Mouse (Mus musculus) embryonic facial prominence, embryonic 15.5 days (tissue): Measurements from ENCODE around the gene Actb. TPM values are rescaled to one million over a fixed set of nuclear protein-coding genes. Genes with fewer than 3 reads are reported as not detected.
A peak's percentile ranks its signal among the peaks of the same experiment; 100 is the strongest.

Experiments used
- ATAC-seq: fragments of 200-750 bp; cut with Nextera tagmentation; 2 replicates; pipeline ENCODE4 v1.8.0; 2017; ENCODE audit warnings: low read depth, moderate TSS enrichment; ENCODE audit not compliant: insufficient number of reproducible peaks, low FRiP score, low TSS enrichment
- H3K27ac ChIP-seq: fragments of 300-500 bp; sonication (generic); replicated peaks from 2 replicates; pipeline ENCODE4 v1.5.1; 2015; ENCODE audit warnings: mild to moderate bottlenecking, inconsistent platforms
- H3K27me3 ChIP-seq: fragments of 300-500 bp; sonication (generic); 2 replicates; pipeline ENCODE4 v1.6.1; 2015; ENCODE audit warnings: inconsistent platforms
- H3K36me3 ChIP-seq: fragments of 300-500 bp; sonication (generic); 2 replicates; pipeline ENCODE4 v1.6.1; 2015; ENCODE audit warnings: mild to moderate bottlenecking, inconsistent platforms
- H3K4me1 ChIP-seq: fragments of 300-500 bp; sonication (generic); 2 replicates; pipeline ENCODE4 v1.6.1; 2015; ENCODE audit warnings: inconsistent platforms
- H3K4me2 ChIP-seq: fragments of 300-500 bp; sonication (generic); replicated peaks from 2 replicates; pipeline ENCODE4 v1.6.1; 2015; ENCODE audit warnings: mild to moderate bottlenecking, inconsistent platforms
- H3K4me3 ChIP-seq: fragments of 300-500 bp; sonication (generic); replicated peaks from 2 replicates; pipeline ENCODE4 v1.5.1; 2015; ENCODE audit warnings: mild to moderate bottlenecking, inconsistent platforms
- H3K9ac ChIP-seq: fragments of 300-500 bp; sonication (generic); 2 replicates; pipeline ENCODE4 v1.6.1; 2015; ENCODE audit warnings: inconsistent platforms
- H3K9me3 ChIP-seq: fragments of 300-500 bp; sonication (generic); replicated peaks from 2 replicates; pipeline ENCODE4 v1.6.1; 2016; ENCODE audit warnings: inconsistent platforms
- WGBS: fragments of 180-500 bp; shearing (Covaris S2); methylation state at CpG from one replicate; pipeline ENCODE4 v1.1.7; 2015; 5-methylcytosine and 5-hydroxymethylcytosine counted together
- polyA plus RNA-seq: library from polyadenylated mRNA; unstranded; fragments of >200 nt; fragmentation: Nextera tagmentation; extraction: Ambion mirVana; gene quantifications from 2 replicates; pipeline ENCODE4 v1.2.1, GENCODE M21; 2015

Actb gene
- polyA plus RNA-seq, 1 experiment from 2014 or later: 13,060 TPM

GRCm38 (mm10) chr5:142932084-142932685 is 25.6 kb upstream of the Actb start:
- Histone ChIP-seq H3K27me3 (no peaks in the 10 kb centered on the region), H3K9ac (no peak overlapping the region), H3K36me3 (no peaks in the 10 kb centered on the region), H3K27ac (0 out of 2 replicates have a peak overlapping the region, but pooled peaks have one; percentile 11), H3K4me3 (no peak overlapping the region), H3K4me1 (peaks cover 32% of the 10 kb centered on the region), H3K4me2 (no peak overlapping the region), H3K9me3 (no peaks in the 10 kb centered on the region)
- 23% methylated on average over 9 of the region's 9 CpGs for WGBS
- ATAC-seq: no peak

GRCm38 (mm10) chr5:142931241-142931745 is 24.7 kb upstream of the Actb start:
- Histone ChIP-seq H3K4me1 (peaks cover 35% of the 10 kb centered on the region), H3K4me2 (no peak overlapping the region), H3K27me3 (no peaks in the 10 kb centered on the region), H3K36me3 (no peaks in the 10 kb centered on the region), H3K4me3 (no peak overlapping the region), H3K27ac (no peak overlapping the region), H3K9ac (no peak overlapping the region), H3K9me3 (no peaks in the 10 kb centered on the region)
- ATAC-seq: no peak
- WGBS: 79% methylated on average over 9 of the region's 9 CpGs

- H3K27me3 ChIP-seq: no peaks in the 10 kb centered on the region
- peak; percentile 31; the same call in 1 of the 2 replicates for ATAC-seq
- peak overlapping the region; percentile 49 for H3K4me3 ChIP-seq
- 8% methylated on average over 4 of the region's 4 CpGs for WGBS
- H3K9ac ChIP-seq: peak overlapping the region; percentile 39
- peak overlapping the region; percentile 77 for H3K4me2 ChIP-seq
- peak overlapping the region; percentile 80 for H3K27ac ChIP-seq
- H3K36me3 ChIP-seq: no peaks in the 10 kb centered on the region
- peaks cover 32% of the 10 kb centered on the region for H3K4me1 ChIP-seq
- H3K9me3 ChIP-seq: no peaks in the 10 kb centered on the region
Measured at GRCm38 (mm10) chr5:142929400-142929752, 22.8 kb upstream of the Actb start.

GRCm38 (mm10) chr5:142928749-142929399 is 22.3 kb upstream of the Actb start:
- Histone ChIP-seq H3K9me3 (no peaks in the 10 kb centered on the region), H3K27ac (peak overlapping the region; percentile 80), H3K4me3 (peak overlapping the region; percentile 49), H3K4me2 (peak overlapping the region; percentile 77), H3K9ac (peak overlapping the region; percentile 39), H3K36me3 (no peaks in the 10 kb centered on the region), H3K4me1 (peaks cover 32% of the 10 kb centered on the region), H3K27me3 (no peaks in the 10 kb centered on the region)
- peak; percentile 63 for ATAC-seq
- WGBS: 3% methylated on average over 35 of the region's 35 CpGs

GRCm38 (mm10) chr5:142927341-142927930 is 20.9 kb upstream of the Actb start:
- Histone ChIP-seq H3K4me3 (no peak overlapping the region), H3K36me3 (no peaks in the 10 kb centered on the region), H3K4me1 (peaks cover 30% of the 10 kb centered on the region), H3K9ac (no peak overlapping the region), H3K9me3 (no peaks in the 10 kb centered on the region), H3K4me2 (no peak overlapping the region), H3K27ac (no peak overlapping the region; the same call in 1 of the 2 replicates), H3K27me3 (no peaks in the 10 kb centered on the region)
- no peak for ATAC-seq
- WGBS: 91% methylated on average over 12 of the region's 12 CpGs

- 39% methylated on average over 3 of the region's 3 CpGs for WGBS
- H3K27ac ChIP-seq: peak overlapping the region; percentile 12; the same call in 1 of the 2 replicates
- no peaks in the 10 kb centered on the region for H3K27me3 ChIP-seq
- H3K36me3 ChIP-seq: no peaks in the 10 kb centered on the region
- no peak overlapping the region for H3K9ac ChIP-seq
- ATAC-seq: no peak
- H3K9me3 ChIP-seq: no peaks in the 10 kb centered on the region
- no peak overlapping the region for H3K4me3 ChIP-seq
- H3K4me2 ChIP-seq: 0 out of 2 replicates have a peak overlapping the region, but pooled peaks have one; percentile 12
- H3K4me1 ChIP-seq: peaks cover 24% of the 10 kb centered on the region
Measured at GRCm38 (mm10) chr5:142926940-142927228, 20.3 kb upstream of the Actb start.

- peaks cover 29% of the 10 kb centered on the region for H3K4me1 ChIP-seq
- ATAC-seq: peak; percentile 62
- no peaks in the 10 kb centered on the region for H3K27me3 ChIP-seq
- no peak overlapping the region for H3K4me3 ChIP-seq
- H3K4me2 ChIP-seq: 0 out of 2 replicates have a peak overlapping the region, but pooled peaks have one; percentile 12
- 0 out of 2 replicates have a peak overlapping the region, but pooled peaks have one; percentile 12 for H3K27ac ChIP-seq
- H3K9me3 ChIP-seq: no peaks in the 10 kb centered on the region
- WGBS: 17% methylated on average over 13 of the region's 13 CpGs
- H3K9ac ChIP-seq: no peak overlapping the region
- H3K36me3 ChIP-seq: no peaks in the 10 kb centered on the region
Measured at GRCm38 (mm10) chr5:142926204-142926939, 19.8 kb upstream of the Actb start.

- no peak overlapping the region for H3K9ac ChIP-seq
- H3K36me3 ChIP-seq: no peaks in the 10 kb centered on the region
- H3K27me3 ChIP-seq: no peaks in the 10 kb centered on the region
- H3K4me1 ChIP-seq: peaks cover 35% of the 10 kb centered on the region
- H3K4me3 ChIP-seq: no peak overlapping the region
- WGBS: 74% methylated on average over 12 of the region's 12 CpGs
- ATAC-seq: no peak
- no peak overlapping the region for H3K4me2 ChIP-seq
- no peak overlapping the region for H3K27ac ChIP-seq
- H3K9me3 ChIP-seq: no peaks in the 10 kb centered on the region
Measured at GRCm38 (mm10) chr5:142924336-142924959, 17.9 kb upstream of the Actb start.

- Histone ChIP-seq H3K27ac (no peak overlapping the region), H3K4me1 (peaks cover 28% of the 10 kb centered on the region), H3K4me2 (no peak overlapping the region), H3K27me3 (no peaks in the 10 kb centered on the region), H3K9ac (no peak overlapping the region), H3K36me3 (no peaks in the 10 kb centered on the region), H3K9me3 (no peaks in the 10 kb centered on the region), H3K4me3 (no peak overlapping the region)
- WGBS: 73% methylated on average over 3 of the region's 3 CpGs
- no peak for ATAC-seq
Measured at GRCm38 (mm10) chr5:142923781-142924180, 17.2 kb upstream of the Actb start.

GRCm38 (mm10) chr5:142922251-142922650 is 15.7 kb upstream of the Actb start:
- H3K9me3 ChIP-seq: no peaks in the 10 kb centered on the region
- ATAC-seq: no peak
- no peaks in the 10 kb centered on the region for H3K36me3 ChIP-seq
- H3K27me3 ChIP-seq: no peaks in the 10 kb centered on the region
- peaks cover 24% of the 10 kb centered on the region for H3K4me1 ChIP-seq
- H3K4me2 ChIP-seq: no peak overlapping the region
- no peak overlapping the region for H3K4me3 ChIP-seq
- WGBS: 71% methylated on average over 5 of the region's 5 CpGs
- no peak overlapping the region for H3K27ac ChIP-seq
- no peak overlapping the region for H3K9ac ChIP-seq

GRCm38 (mm10) chr5:142921074-142921459 is 14.5 kb upstream of the Actb start:
- H3K27me3 ChIP-seq: no peaks in the 10 kb centered on the region
- no peak overlapping the region for H3K9ac ChIP-seq
- ATAC-seq: no peak
- no peak overlapping the region for H3K4me2 ChIP-seq
- 58% methylated on average over 6 of the region's 6 CpGs for WGBS
- H3K4me1 ChIP-seq: peaks cover 17% of the 10 kb centered on the region
- no peaks in the 10 kb centered on the region for H3K9me3 ChIP-seq
- 0 out of 2 replicates have a peak overlapping the region, but pooled peaks have one; percentile 55 for H3K27ac ChIP-seq
- no peak overlapping the region for H3K4me3 ChIP-seq
- H3K36me3 ChIP-seq: no peaks in the 10 kb centered on the region
